Mouse (Mus musculus) liver (tissue): ENCODE measurements around the gene Pmvk.
"Not testable (repeated sequence)": the region's sequence is repeated elsewhere in the genome, so short reads cannot be mapped to it uniquely, and the experiment has no call there.

Source experiments
- DNase-seq: peaks from one replicate; pipeline ENCODE4 v3.0.0-alpha.2; 2020; ENCODE audit warnings: mixed read lengths

Pmvk gene

GRCm38 (mm10) chr3:89429021-89429420 is 25.3 kb upstream of the Pmvk start:
- not testable (repeated sequence) for DNase-seq

GRCm38 (mm10) chr3:89430171-89431159 is 23.9 kb upstream of the Pmvk start, which contains the start of gene Pygo2:
Pygo2 (plus strand) TSS chr3:89430214.
- peak; percentile 95 for DNase-seq

- no peak for DNase-seq
These were observed 21.7 kb upstream of the Pmvk start for GRCm38 (mm10) chr3:89432606-89433005.

GRCm38 (mm10) chr3:89434532-89434931 is 19.8 kb upstream of the Pmvk start:
- DNase-seq = no peak

- DNase-seq = no peak
These were observed 19.3 kb upstream of the Pmvk start for GRCm38 (mm10) chr3:89435041-89435440.

GRCm38 (mm10) chr3:89436176-89437113 is 17.9 kb upstream of the Pmvk start, which contains the start of gene Pbxip1:
Pbxip1 (plus strand) TSS chr3:89436706.
- DNase-seq = peak; percentile 85

- DNase-seq = no peak
These were observed 17.1 kb upstream of the Pmvk start for GRCm38 (mm10) chr3:89437269-89437668.

- no peak for DNase-seq
These were observed 13.7 kb upstream of the Pmvk start for GRCm38 (mm10) chr3:89440691-89441090.

GRCm38 (mm10) chr3:89448720-89449537 is 5.4 kb upstream of the Pmvk start:
- peak; percentile 52 for DNase-seq

- DNase-seq = peak; percentile 84
These were observed 4.8 kb upstream of the Pmvk start for GRCm38 (mm10) chr3:89449541-89449940.

- DNase-seq = no peak
These were observed 2.4 kb upstream of the Pmvk start for GRCm38 (mm10) chr3:89451916-89452315.

GRCm38 (mm10) chr3:89455786-89456285 is 1.5 kb downstream of the Pmvk start:
- no peak for DNase-seq

GRCm38 (mm10) chr3:89456726-89457665 is 2.7 kb downstream of the Pmvk start:
- peak; percentile 88 for DNase-seq

GRCm38 (mm10) chr3:89458372-89458964 is 4.1 kb downstream of the Pmvk start:
- DNase-seq = no peak

- DNase-seq = peak; percentile 97
These were observed 4.8 kb downstream of the Pmvk start for GRCm38 (mm10) chr3:89458965-89459807.

- DNase-seq = no peak
These were observed 13.9 kb downstream of the Pmvk start for GRCm38 (mm10) chr3:89468268-89468667.

GRCm38 (mm10) chr3:89472280-89472679 is 17.9 kb downstream of the Pmvk start:
- DNase-seq = no peak

GRCm38 (mm10) chr3:89473838-89474237 is 19.5 kb downstream of the Pmvk start:
- DNase-seq = no peak

- no peak for DNase-seq
These were observed 24.7 kb downstream of the Pmvk start for GRCm38 (mm10) chr3:89479055-89479454.
